Mouse (Mus musculus) heart, adult 9 months (tissue): ENCODE data around the gene Olfr1153.

ENCODE experiments used
- DNase-seq, 2 experiments: peaks; one replicate each; pipeline ENCODE4 v3.0.0; 2022; ENCODE audit warnings: low spot score in 2 of 2

The Olfr1153 gene

DNA sequence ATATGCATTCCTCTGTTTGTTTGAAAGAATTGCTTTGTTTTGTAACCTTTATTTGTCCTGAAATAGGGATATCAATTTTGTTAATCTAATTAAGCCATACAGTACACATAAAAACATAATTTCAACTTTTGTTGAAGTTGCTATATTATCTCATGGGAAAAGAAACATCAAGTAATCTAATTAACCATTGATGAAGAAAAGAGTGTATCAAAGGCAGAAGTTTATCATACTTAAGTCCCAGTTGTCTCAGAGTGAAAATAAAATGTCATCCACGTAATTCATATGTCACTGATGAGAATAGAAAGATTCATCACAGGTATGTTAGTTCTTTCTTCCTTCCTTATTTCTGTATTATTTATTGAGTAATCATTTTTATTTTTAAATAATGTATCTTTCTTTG is at the start of gene Olfr1153:
Olfr1153 (plus strand) TSS at position 301 of the 400 bp plus-strand sequence.
- DNase-seq, result no peak

DNA sequence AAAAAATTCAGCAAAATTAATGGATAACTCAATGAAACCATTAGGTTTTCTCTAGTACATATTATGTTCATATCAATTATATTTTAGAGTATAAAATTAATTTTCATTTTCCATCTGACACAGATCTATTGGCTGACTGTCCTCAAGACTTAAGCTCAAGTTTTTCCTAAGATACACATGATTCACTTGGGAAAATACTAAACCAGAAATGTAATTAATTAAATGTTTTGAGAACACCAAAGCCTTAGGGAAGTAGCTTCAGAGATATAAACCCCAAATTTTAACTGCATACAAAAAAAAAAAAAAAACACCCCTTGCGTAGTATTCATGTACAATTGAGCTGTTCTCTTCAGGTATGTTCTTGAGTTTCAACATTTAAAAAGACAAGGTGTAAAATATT is 39.2 kb upstream of the Olfr1153 start, which contains the start of gene Olfr1151:
Olfr1151 (plus strand) TSS at position 301 of the 400 bp plus-strand sequence.
- no peak for DNase-seq

DNA sequence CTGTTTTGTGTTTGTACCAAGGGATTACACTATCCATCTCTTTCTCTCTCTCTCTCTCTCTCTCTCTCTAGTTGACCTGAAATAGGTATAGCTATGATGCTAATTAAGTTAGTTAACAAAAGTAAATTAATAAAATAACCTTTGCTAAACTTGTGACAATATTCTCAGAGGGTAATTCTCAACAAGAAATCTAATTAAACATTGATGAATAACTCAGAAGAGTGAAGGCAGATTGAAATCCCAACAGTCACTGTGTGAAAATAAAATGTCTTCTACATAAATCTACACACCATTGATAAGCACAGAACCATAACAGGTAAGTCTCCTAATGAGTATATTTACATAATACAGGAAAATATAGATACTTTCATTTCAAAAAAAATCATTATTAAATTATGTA is 28.6 kb upstream of the Olfr1153 start, which contains the start of gene Olfr1152:
Olfr1152 (plus strand) TSS at position 301 of the 400 bp plus-strand sequence.
- DNase-seq, result no peak

DNA sequence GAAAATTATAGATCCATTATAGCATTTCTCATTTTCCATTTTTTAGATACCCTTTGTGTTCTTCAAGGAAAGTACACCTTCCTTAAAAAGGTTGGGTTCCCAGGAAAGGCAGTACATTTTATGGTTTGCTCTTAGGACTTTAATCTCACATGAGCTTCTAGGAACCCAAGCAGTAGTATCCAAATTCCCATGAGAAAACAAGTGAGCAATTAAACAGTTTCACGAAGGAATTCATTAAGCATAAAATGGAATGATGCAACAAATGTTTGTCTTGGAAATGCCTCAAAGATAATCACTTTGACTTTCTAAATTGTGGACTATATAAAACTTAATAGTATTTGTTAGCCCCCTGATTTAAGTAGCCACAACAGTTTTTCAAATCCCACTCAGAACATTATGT is 10.3 kb downstream of the Olfr1153 start, which contains the start of gene Olfr1154:
Olfr1154 (minus strand) TSS at position 101 of the 400 bp plus-strand sequence.
- no peak for DNase-seq

DNA sequence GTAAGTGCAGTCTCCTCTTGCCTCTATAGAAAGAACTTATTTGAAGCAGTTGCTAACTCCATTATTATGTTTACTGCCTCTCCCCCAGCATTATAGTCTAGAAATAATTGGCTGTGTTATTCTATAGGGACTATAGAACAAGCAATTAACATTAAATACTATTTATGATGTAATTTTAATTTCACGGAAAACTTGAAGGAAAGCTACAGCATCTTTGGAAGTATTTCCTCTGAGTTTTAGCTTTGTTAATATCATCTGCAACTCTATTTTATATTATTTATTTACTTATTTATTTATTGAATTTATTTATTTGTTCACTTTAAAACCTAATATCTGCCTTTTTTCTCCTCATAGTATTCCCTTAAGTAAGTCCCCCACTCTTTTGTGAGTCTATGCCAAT is 50.3 kb downstream of the Olfr1153 start, which contains the start of gene Olfr1155:
Olfr1155 (minus strand) TSS at position 101 of the 400 bp plus-strand sequence.
- no peak for DNase-seq
